9 mouse cellular contexts compared by ENCODE assay signal in genomic region chr5:41051948-41052347, GRCm38 (mm10).
A peak's percentile ranks its signal among the peaks of the same experiment; 100 is the strongest.
DNase-seq lines count a peak whose midpoint lies in the region; ATAC-seq and TF ChIP-seq lines count a peak whose summit lies in the region.
"Had no signal": no experiment of that assay in that cellular context is flagged by ENCODE, and none has a peak within 500 bp of the region (broad histone marks: within the 10 kb centered on the region; RNA-seq: fewer than 3 reads in every experiment).

No protein-coding gene starts in this region.

- TF ChIP-seq POLR2A in cortical plate, adult 2 months (IDR thresholded peaks at IDR 0.05; ENCODE audit: extremely low read depth, insufficient read depth, low read length) = no peak

- no peak for ATAC-seq in heart, postnatal 0 days (ENCODE audit: insufficient read depth, low read depth)
- ATAC-seq in midbrain, embryonic 11.5 days (ENCODE audit: low FRiP score) = peak; percentile 69; the same call in 1 of the 2 replicates
- ATAC-seq in midbrain, embryonic 15.5 days (replicated peaks) = peak; percentile 62; the same call in 1 of the 2 replicates

- H3K4me3 ChIP-seq in heart, postnatal 0 days (ENCODE audit: low read depth, low read length) = no peak overlapping the region
- H3K4me3 ChIP-seq in midbrain, embryonic 11.5 days (ENCODE audit: low read depth, low read length) = no peak overlapping the region
- H3K4me3 ChIP-seq in midbrain, embryonic 10.5 days = no peak overlapping the region
- H3K4me3 ChIP-seq in cortical plate, adult 2 months (ENCODE audit: insufficient read depth, low read length) = no peak overlapping the region
- no peak overlapping the region for H3K4me3 ChIP-seq in midbrain, embryonic 15.5 days
- H3K4me3 ChIP-seq: neural tube, embryonic 12.5 days had no signal

- TF ChIP-seq EP300 in heart, postnatal 0 days (IDR thresholded peaks at IDR 0.05; ENCODE audit: low read depth) = no peak

- no peak overlapping the region for H3K4me2 ChIP-seq in heart, postnatal 0 days (ENCODE audit: low read depth, low read length)
- no peak overlapping the region for H3K4me2 ChIP-seq in midbrain, embryonic 11.5 days
- no peak overlapping the region for H3K4me2 ChIP-seq in midbrain, embryonic 15.5 days
- H3K4me2 ChIP-seq: neural tube, embryonic 12.5 days had no signal

- H3K27me3 ChIP-seq in heart, postnatal 0 days (ENCODE audit: control insufficient read depth, insufficient read depth, low read length) = no peaks in the 10 kb centered on the region
- no peaks in the 10 kb centered on the region for H3K27me3 ChIP-seq in midbrain, embryonic 11.5 days (ENCODE audit: control insufficient read depth, insufficient read depth, low read length)
- H3K27me3 ChIP-seq in midbrain, embryonic 10.5 days (ENCODE audit: low read depth, poor library complexity, severe bottlenecking) = no peaks in the 10 kb centered on the region
- no peaks in the 10 kb centered on the region for H3K27me3 ChIP-seq in midbrain, embryonic 15.5 days (replicated peaks)
- H3K27me3 ChIP-seq: neural tube, embryonic 12.5 days had no signal

- no peak for DNase-seq in heart, postnatal 0 days (ENCODE audit: low spot score)
- no peak for DNase-seq in heart, adult 8-10 months (ENCODE audit: low spot score)
- peak; percentile 87 for DNase-seq in midbrain, embryonic 11.5 days (ENCODE audit: low spot score, missing footprints)
- no peak for DNase-seq in midbrain, embryonic 10.5 days (ENCODE audit: low spot score)
- no peak for DNase-seq in urinary bladder, postnatal 4 days (ENCODE audit: low spot score in 2 of 2)
- no peak for DNase-seq in spleen, postnatal 10 days (ENCODE audit: low spot score in 2 of 2)

- no peak overlapping the region for H3K9ac ChIP-seq in heart, postnatal 0 days (replicated peaks; ENCODE audit: low read depth, low read length)
- H3K9ac ChIP-seq in midbrain, embryonic 11.5 days (ENCODE audit: low read length) = no peak overlapping the region
- H3K9ac ChIP-seq in midbrain, embryonic 15.5 days = no peak overlapping the region
- H3K9ac ChIP-seq: neural tube, embryonic 12.5 days had no signal

- H3K36me3 ChIP-seq in heart, postnatal 0 days (replicated peaks; ENCODE audit: control insufficient read depth, insufficient read depth, low read length) = no peaks in the 10 kb centered on the region
- no peaks in the 10 kb centered on the region for H3K36me3 ChIP-seq in midbrain, embryonic 11.5 days (ENCODE audit: control insufficient read depth, insufficient read depth, low read length)
- H3K36me3 ChIP-seq in midbrain, embryonic 10.5 days = no peaks in the 10 kb centered on the region
- H3K36me3 ChIP-seq in midbrain, embryonic 15.5 days (replicated peaks) = no peaks in the 10 kb centered on the region
- H3K36me3 ChIP-seq: neural tube, embryonic 12.5 days had no signal

- H3K27ac ChIP-seq in heart, postnatal 0 days (ENCODE audit: low read depth) = no peak overlapping the region
- H3K27ac ChIP-seq in midbrain, embryonic 11.5 days (ENCODE audit: low read depth, low read length) = no peak overlapping the region
- no peak overlapping the region for H3K27ac ChIP-seq in midbrain, embryonic 10.5 days (replicated peaks)
- no peak overlapping the region for H3K27ac ChIP-seq in cortical plate, adult 2 months (ENCODE audit: insufficient read depth, low read length)
- no peak overlapping the region for H3K27ac ChIP-seq in midbrain, embryonic 15.5 days
- H3K27ac ChIP-seq: neural tube, embryonic 12.5 days had no signal

- TF ChIP-seq CTCF in heart, postnatal 0 days (IDR thresholded peaks at IDR 0.05; ENCODE audit: low read depth) = peak; percentile 29; the same call in 1 of the 2 replicates
- TF ChIP-seq CTCF in cortical plate, adult 2 months (IDR thresholded peaks at IDR 0.05; ENCODE audit: extremely low read depth, insufficient read depth, low read length) = peak; percentile 49

- WGBS in heart, postnatal 0 days = 26% methylated on average over 4 of the region's 4 CpGs
- 34% methylated on average over 4 of the region's 4 CpGs for WGBS in midbrain, embryonic 11.5 days
- 36% methylated on average over 4 of the region's 4 CpGs for WGBS in midbrain, embryonic 10.5 days
- WGBS in midbrain, embryonic 15.5 days = 33% methylated on average over 4 of the region's 4 CpGs

- H3K4me1 ChIP-seq in heart, postnatal 0 days (ENCODE audit: control insufficient read depth, insufficient read depth) = no peaks in the 10 kb centered on the region
- H3K4me1 ChIP-seq in midbrain, embryonic 11.5 days (ENCODE audit: control insufficient read depth, insufficient read depth, low read length) = no peaks in the 10 kb centered on the region
- H3K4me1 ChIP-seq in midbrain, embryonic 10.5 days = no peaks in the 10 kb centered on the region
- H3K4me1 ChIP-seq in cortical plate, adult 2 months (ENCODE audit: control insufficient read depth, insufficient read depth, low read length) = no peaks in the 10 kb centered on the region
- H3K4me1 ChIP-seq in midbrain, embryonic 15.5 days = no peaks in the 10 kb centered on the region
- H3K4me1 ChIP-seq: neural tube, embryonic 12.5 days had no signal

- no peaks in the 10 kb centered on the region for H3K9me3 ChIP-seq in heart, postnatal 0 days (replicated peaks; ENCODE audit: control insufficient read depth, low read length)
- no peaks in the 10 kb centered on the region for H3K9me3 ChIP-seq in midbrain, embryonic 11.5 days (ENCODE audit: control insufficient read depth, low read length)
- no peaks in the 10 kb centered on the region for H3K9me3 ChIP-seq in midbrain, embryonic 10.5 days (replicated peaks)
- H3K9me3 ChIP-seq in midbrain, embryonic 15.5 days = no peaks in the 10 kb centered on the region
- H3K9me3 ChIP-seq: neural tube, embryonic 12.5 days had no signal
